Mouse (Mus musculus) testis, postnatal 14 days (tissue): ENCODE results near the gene Thsd4.
"Not testable (repeated sequence)": the region's sequence is repeated elsewhere in the genome, so short reads cannot be mapped to it uniquely, and the experiment has no call there.

Experiments used
- DNase-seq: peaks from one replicate; pipeline ENCODE4 v3.0.0; 2021; ENCODE audit warnings: low spot score

The Thsd4 gene

DNA sequence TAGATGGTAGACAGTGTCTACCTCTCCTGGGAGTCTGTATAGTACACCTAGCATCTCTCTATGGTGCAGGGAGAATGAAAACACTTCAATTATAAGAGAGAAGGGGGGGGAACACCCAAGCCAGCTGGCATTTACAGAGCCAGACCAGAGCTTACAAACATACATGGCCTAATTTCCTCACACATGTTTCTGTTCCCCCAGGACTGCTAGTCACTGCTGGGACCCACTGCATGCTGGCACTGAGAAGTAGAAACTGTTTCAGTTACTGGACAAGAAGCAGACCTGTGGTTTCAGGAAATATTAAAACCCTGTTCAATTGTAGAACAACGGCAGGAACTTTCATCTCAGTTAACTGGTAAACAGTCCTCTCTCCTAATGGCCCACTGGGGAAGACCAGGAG is 308.7 kb downstream of the Thsd4 start:
- no peak for DNase-seq

DNA sequence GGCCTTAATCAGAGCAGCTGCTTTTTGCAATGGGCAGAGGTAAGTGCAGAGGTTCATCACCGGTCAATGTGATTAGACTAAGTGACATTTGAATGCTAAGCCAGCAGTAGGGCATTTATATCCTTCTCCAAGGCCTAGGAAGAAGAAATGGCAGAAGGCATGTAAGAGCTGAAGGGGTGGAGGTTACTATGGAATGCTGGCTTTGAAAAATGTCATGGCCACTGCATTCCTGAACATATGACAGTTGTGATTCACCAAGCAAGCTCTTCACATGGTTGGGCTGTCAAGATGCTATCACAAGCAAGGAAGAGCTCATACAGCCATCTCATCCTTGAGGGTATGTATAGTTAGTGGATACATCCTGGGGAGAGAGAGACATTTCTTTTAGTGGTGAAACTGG is 313.0 kb downstream of the Thsd4 start:
- DNase-seq: no peak

DNA sequence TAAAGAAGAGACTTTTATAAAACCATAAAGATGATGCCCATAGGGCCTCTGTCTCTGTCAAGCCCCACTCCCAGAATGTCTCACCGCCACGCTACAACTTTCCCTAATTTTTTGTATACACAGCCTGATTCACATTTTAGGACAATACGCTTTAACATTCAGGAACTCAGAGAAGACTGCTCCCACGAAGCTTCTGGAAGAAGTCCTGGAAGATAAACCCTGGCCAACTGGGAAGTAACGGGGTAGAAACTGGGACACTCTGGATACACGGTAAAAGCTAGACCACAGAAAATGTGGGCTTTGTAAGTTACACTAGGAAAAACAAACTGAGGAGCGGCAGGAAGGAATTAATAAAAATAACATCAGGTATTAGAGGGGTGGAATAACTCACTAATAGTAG is 318.7 kb downstream of the Thsd4 start:
- peak; percentile 42 for DNase-seq

GRCm38 (mm10) chr9:60200436-60200835 is 321.4 kb downstream of the Thsd4 start:
- no peak for DNase-seq

DNA sequence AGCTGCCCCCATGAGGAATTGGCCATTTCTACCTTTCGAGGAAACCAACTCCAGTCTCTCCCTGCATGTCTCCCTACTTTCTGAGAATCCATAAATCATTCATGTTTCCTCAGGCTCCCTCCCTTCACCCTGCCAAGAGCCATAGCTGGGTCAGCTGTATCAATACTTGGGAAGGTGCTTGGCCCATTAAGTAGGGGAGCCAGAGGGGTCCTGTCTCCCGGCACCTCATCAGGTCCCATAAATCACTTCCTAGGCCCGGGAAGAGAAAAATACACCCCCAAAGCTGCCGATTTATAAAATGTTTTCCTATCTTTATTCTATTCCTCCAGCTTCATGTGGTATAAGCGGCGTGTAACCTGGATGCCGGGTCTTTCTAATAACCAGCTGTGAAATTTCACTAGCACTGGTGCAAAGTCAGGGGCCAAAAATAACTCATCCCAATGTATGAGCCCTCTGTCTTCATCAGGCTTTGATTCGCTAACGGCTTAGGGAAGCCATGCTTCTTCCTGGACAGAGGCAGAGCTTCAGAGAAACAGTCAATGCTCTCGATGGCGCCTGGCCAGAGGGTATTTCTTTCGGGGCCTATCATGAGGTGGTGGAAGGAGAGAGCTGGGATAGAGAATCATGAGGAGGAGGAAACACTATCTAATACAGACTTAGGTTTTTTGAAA is 323.2 kb downstream of the Thsd4 start:
- DNase-seq: no peak

GRCm38 (mm10) chr9:60195502-60195901 is 326.3 kb downstream of the Thsd4 start:
- DNase-seq: peak; percentile 39

DNA sequence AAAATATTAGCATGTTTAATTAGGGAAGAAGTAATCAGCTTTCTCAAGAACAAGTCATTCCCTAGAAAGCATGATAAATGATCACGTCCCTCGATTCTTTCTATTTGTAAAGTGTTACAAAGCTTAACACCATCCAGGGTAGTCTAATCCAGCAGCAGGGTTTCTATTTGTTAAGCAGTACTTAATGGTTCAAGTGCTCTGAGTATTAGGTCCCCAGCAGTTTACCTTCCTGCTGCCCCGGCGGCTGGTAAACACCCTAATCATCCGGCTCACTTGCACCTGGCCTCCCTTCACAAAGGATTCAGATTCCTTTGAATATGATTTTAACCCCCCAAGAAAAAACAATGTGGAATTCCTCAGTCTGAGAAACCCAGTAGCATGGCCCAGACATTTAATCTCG is 326.9 kb downstream of the Thsd4 start:
- no peak for DNase-seq

DNA sequence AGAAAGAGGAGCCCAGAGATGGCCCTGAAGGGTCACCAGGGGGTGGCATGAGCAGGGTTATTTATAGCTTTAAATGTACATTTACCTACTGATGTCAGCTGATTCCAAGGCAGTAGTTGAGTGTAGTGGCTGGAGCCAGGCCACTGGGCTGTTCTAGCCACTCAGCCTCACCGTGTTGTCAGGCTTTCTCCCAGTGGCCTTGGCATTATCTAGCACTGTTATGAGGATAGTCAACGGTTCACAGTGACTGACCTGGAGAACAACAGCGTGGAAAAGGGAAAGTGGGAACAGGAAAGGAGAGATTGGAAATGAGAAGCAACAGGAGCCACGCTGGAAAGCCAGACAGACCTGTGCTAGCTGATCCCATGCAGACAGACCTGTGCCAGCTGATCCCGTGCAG is 329.5 kb downstream of the Thsd4 start:
- no peak for DNase-seq

- no peak for DNase-seq
Measured at GRCm38 (mm10) chr9:60187437-60187836, 334.4 kb downstream of the Thsd4 start.

GRCm38 (mm10) chr9:60186948-60187347 is 334.9 kb downstream of the Thsd4 start:
- no peak for DNase-seq

DNA sequence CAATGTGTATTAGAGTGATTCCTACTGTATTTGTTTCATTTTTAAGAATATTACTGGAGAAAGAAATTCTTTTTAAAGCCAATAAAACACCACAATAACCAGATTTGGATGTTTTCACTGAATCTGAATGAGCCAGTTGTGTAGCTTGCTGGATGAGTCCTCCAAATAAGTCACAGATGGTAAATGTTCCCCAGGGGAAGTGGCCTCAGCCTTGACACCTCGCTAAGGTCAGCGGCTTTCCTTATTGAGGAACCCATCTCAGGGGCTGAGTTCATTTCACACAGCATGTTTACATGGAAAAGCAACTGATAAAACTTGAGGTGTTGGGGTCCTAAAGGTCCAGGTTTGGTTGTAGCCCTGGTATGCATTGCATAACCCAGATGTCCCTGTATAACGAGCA is 337.8 kb downstream of the Thsd4 start:
- no peak for DNase-seq

DNA sequence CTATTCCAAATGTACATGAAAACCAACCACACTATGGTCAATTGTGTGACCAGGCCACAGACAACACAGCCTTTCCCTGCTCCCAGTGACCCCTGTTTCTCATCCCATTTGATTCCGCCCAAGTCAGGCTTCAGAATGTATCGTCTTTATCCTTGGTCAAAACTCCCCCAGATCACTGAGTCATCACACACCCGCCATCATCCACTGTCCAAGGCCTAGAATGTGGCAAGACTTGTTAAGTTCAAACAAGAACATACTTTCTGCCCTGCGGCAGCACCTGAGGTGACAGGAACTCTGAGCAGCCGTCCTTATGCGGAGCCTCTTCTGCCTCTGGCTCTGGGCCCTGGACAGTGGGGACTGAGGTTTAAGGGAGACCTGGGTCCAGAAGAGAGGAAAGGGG is 339.5 kb downstream of the Thsd4 start:
- DNase-seq: peak; percentile 8

- DNase-seq: no peak
Measured at GRCm38 (mm10) chr9:60180936-60181335, 340.9 kb downstream of the Thsd4 start.

GRCm38 (mm10) chr9:60180114-60180513 is 341.7 kb downstream of the Thsd4 start:
- no peak for DNase-seq

DNA sequence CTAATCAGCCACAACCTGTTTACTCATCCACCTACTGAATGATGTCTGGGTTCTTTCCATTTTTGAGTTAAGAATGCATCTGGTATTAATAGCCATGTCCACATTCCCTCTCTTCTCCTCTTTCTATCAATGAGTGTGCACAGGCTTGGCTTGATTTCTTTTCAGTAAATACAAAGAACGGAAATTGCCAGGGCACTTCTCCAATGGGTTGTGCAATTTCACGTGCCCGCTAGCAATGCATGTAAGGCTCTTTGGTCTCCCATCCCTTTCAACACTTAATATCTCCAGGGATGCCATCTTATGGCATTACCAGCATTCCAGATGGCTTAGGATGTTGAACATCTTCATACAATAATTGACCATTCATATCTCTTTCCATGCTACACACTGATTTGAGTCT is 345.5 kb downstream of the Thsd4 start:
- DNase-seq: no peak

- not testable (repeated sequence) for DNase-seq
Measured at GRCm38 (mm10) chr9:60172459-60173060, 349.3 kb downstream of the Thsd4 start.

- no peak for DNase-seq
Measured at GRCm38 (mm10) chr9:60166990-60167389, 354.9 kb downstream of the Thsd4 start.

- DNase-seq: no peak
Measured at GRCm38 (mm10) chr9:60160855-60161254, 361.0 kb downstream of the Thsd4 start.

- DNase-seq: no peak
Measured at GRCm38 (mm10) chr9:60160194-60160593, 361.7 kb downstream of the Thsd4 start.

DNA sequence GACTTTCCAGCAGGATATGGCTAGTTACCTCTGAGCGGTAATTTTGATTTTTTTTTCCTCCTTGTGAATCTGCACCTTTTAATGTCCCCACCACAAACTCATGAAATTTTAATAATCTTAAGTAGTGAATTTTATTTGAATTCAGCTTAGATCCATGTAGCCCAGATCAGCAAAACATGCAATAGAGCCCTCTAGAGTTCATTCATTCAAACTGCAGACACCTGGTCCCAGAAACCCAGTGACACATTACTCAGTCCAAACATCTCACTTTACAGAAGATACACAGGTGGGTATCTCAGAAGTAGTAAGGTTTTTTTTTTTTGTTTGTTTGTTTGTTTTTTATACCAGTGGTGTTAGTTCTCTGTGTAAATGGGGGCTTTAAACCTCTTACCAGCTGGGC is 368.9 kb downstream of the Thsd4 start:
- no peak for DNase-seq

- DNase-seq: no peak
Measured at GRCm38 (mm10) chr9:60151897-60152627, 369.8 kb downstream of the Thsd4 start.

DNA sequence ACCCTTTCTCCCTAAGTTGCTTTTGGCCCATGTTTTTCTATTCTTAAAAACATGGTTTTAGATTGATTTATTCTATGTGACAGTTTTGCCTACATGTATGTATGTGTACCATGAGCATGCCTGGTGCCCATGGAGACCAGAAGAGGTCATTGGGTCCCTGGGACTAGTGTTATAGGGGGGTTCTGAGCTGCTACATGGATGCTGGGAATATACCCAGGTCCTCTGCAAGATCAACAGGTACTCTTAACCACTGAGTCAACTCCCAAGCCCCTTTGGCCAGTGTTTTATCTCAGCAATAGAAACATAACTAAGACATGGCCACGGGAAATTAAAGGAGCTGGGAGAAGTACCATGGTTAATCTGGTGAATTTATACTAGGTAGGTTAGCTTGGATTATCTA is 371.3 kb downstream of the Thsd4 start:
- DNase-seq: no peak

DNA sequence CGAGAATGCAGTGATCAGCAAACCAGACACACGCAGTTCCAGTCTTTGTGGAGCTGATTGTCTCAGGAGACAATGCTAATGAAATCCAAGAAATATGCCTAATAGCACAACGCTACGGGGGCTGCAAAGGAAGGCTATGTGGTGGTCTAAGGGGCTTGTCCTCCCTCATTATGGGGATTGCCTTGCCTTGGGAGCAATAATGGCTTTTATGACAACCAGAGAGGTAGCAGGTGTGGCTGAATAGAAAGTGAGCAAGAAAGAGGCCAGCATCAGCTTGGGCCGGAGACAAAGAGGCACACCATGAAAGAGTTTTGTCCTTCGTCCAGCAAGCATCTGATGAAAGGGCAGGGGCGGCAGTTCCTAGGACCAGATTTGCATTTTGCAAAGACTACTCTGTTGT is 372.9 kb downstream of the Thsd4 start:
- no peak for DNase-seq
